Mouse (Mus musculus): ENCODE measurements around the gene Eif2ak2.
A peak's percentile ranks its signal among the peaks of the same experiment; 100 is the strongest.

Eif2ak2 gene

GRCm38 (mm10) chr17:78834856-78835835, 47.2 kb downstream of the Eif2ak2 start, which contains the start of the genes Heatr5b and Gpatch11:
Gene Heatr5b (minus strand): TSS chr17:78835364.
Gene Gpatch11 (plus strand): TSS chr17:78835567.
- peak; percentile 98 for DNase-seq

- no peak for DNase-seq
Measured at GRCm38 (mm10) chr17:78824346-78824745, 58.0 kb downstream of the Eif2ak2 start.

- no peak for DNase-seq
Measured at GRCm38 (mm10) chr17:78809582-78809981, 72.8 kb downstream of the Eif2ak2 start.

GRCm38 (mm10) chr17:78809019-78809418, 73.4 kb downstream of the Eif2ak2 start:
- no peak for DNase-seq
